8 mouse cellular contexts compared by ENCODE assay signal in genomic region chr13:109776116-109776515, GRCm38 (mm10).
DNase-seq lines count a peak whose midpoint lies in the region; ATAC-seq and TF ChIP-seq lines count a peak whose summit lies in the region.

No protein-coding gene starts in this region.

- H3K9me3 ChIP-seq in forebrain, embryonic 10.5 days, result no peaks in the 10 kb centered on the region
- H3K9me3 ChIP-seq in heart, embryonic 15.5 days (replicated peaks), result no peaks in the 10 kb centered on the region
- H3K9me3 ChIP-seq in liver, embryonic 14.5 days (ENCODE audit: control insufficient read depth, low read length), result no peaks in the 10 kb centered on the region
- H3K9me3 ChIP-seq in neural tube, embryonic 11.5 days (ENCODE audit: control insufficient read depth, low read length), result no peaks in the 10 kb centered on the region
- no peaks in the 10 kb centered on the region for H3K9me3 ChIP-seq in stomach, postnatal 0 days (ENCODE audit: control insufficient read depth, low read length)

- peak; percentile 100 for ATAC-seq in CD4-positive, CD25-positive, alpha-beta regulatory T cell, adult 4 months
- peak; percentile 91 for ATAC-seq in heart, embryonic 15.5 days (replicated peaks; ENCODE audit: insufficient number of reproducible peaks, insufficient read depth, low FRiP score, low read depth)
- ATAC-seq in liver, embryonic 14.5 days (ENCODE audit: insufficient read depth), result peak; percentile 88
- peak; percentile 83 for ATAC-seq in neural tube, embryonic 11.5 days (ENCODE audit: insufficient read depth, low FRiP score, low TSS enrichment)
- ATAC-seq in stomach, postnatal 0 days (ENCODE audit: low FRiP score, low TSS enrichment), result peak; percentile 91

- peak overlapping the region; percentile 66 for H3K4me2 ChIP-seq in heart, embryonic 15.5 days
- peak overlapping the region; percentile 62 for H3K4me2 ChIP-seq in liver, embryonic 14.5 days (ENCODE audit: low read depth)
- H3K4me2 ChIP-seq in neural tube, embryonic 11.5 days (ENCODE audit: low read depth), result peak overlapping the region; percentile 35
- peak overlapping the region; percentile 35 for H3K4me2 ChIP-seq in stomach, postnatal 0 days (replicated peaks; ENCODE audit: low read depth)

- 4% methylated on average over 11 of the region's 11 CpGs for WGBS in forebrain, embryonic 10.5 days
- 4% methylated on average over 11 of the region's 11 CpGs for WGBS in heart, embryonic 15.5 days
- 4% methylated on average over 11 of the region's 11 CpGs for WGBS in liver, embryonic 14.5 days (ENCODE audit: insufficient replicate concordance)
- WGBS in neural tube, embryonic 11.5 days, result 5% methylated on average over 11 of the region's 11 CpGs
- WGBS in stomach, postnatal 0 days, result 4% methylated on average over 11 of the region's 11 CpGs

- no peaks in the 10 kb centered on the region for H3K36me3 ChIP-seq in forebrain, embryonic 10.5 days (replicated peaks)
- H3K36me3 ChIP-seq in heart, embryonic 15.5 days, result no peaks in the 10 kb centered on the region
- peaks cover 7% of the 10 kb centered on the region for H3K36me3 ChIP-seq in liver, embryonic 14.5 days (replicated peaks; ENCODE audit: control insufficient read depth, insufficient read depth, low read depth)
- no peaks in the 10 kb centered on the region for H3K36me3 ChIP-seq in neural tube, embryonic 11.5 days (ENCODE audit: control insufficient read depth, insufficient read depth, low read length)
- H3K36me3 ChIP-seq in stomach, postnatal 0 days (ENCODE audit: control insufficient read depth, insufficient read depth, low read length), result no peaks in the 10 kb centered on the region

- H3K27me3 ChIP-seq in forebrain, embryonic 10.5 days (ENCODE audit: poor library complexity, severe bottlenecking), result no peaks in the 10 kb centered on the region
- H3K27me3 ChIP-seq in heart, embryonic 15.5 days, result no peaks in the 10 kb centered on the region
- H3K27me3 ChIP-seq in liver, embryonic 14.5 days (ENCODE audit: control insufficient read depth, insufficient read depth, low read length), result no peaks in the 10 kb centered on the region
- no peaks in the 10 kb centered on the region for H3K27me3 ChIP-seq in neural tube, embryonic 11.5 days (ENCODE audit: control insufficient read depth, insufficient read depth, low read length)
- no peaks in the 10 kb centered on the region for H3K27me3 ChIP-seq in stomach, postnatal 0 days (ENCODE audit: control insufficient read depth, insufficient read depth, low read length)

- 0 out of 2 replicates have a peak, but pooled peaks have one; percentile 32 for TF ChIP-seq EP300 in liver, embryonic 14.5 days (IDR thresholded peaks at IDR 0.05; ENCODE audit: low read depth)
- no peak for TF ChIP-seq EP300 in stomach, postnatal 0 days (optimal IDR thresholded peaks at IDR 0.05)

- peak; percentile 97 for TF ChIP-seq CTCF in liver, embryonic 14.5 days (IDR thresholded peaks at IDR 0.05; ENCODE audit: low read depth)
- peak; percentile 97 for TF ChIP-seq CTCF in stomach, postnatal 0 days (IDR thresholded peaks at IDR 0.05; ENCODE audit: low read depth)

- peak overlapping the region; percentile 35 for H3K4me3 ChIP-seq in forebrain, embryonic 10.5 days
- peak overlapping the region; percentile 40 for H3K4me3 ChIP-seq in heart, embryonic 15.5 days
- H3K4me3 ChIP-seq in liver, embryonic 14.5 days (ENCODE audit: insufficient read depth in 1 of 2, low read depth in 2 of 2, low read length in 2 of 2), result peak overlapping the region; percentile 15 to 21; a peak in 3 of 4 replicates
- no peak overlapping the region for H3K4me3 ChIP-seq in neural tube, embryonic 11.5 days (ENCODE audit: low read depth, low read length)
- no peak overlapping the region for H3K4me3 ChIP-seq in stomach, postnatal 0 days (ENCODE audit: low read depth, low read length)

- peak overlapping the region; percentile 44; the same call in 1 of the 2 replicates for H3K27ac ChIP-seq in forebrain, embryonic 10.5 days
- H3K27ac ChIP-seq in heart, embryonic 15.5 days, result peak overlapping the region; percentile 86
- H3K27ac ChIP-seq in liver, embryonic 14.5 days, result peak overlapping the region; percentile 67
- H3K27ac ChIP-seq in neural tube, embryonic 11.5 days (ENCODE audit: low read depth, low read length), result no peak overlapping the region
- H3K27ac ChIP-seq in stomach, postnatal 0 days (replicated peaks), result no peak overlapping the region

- DNase-seq in c-Kit-positive CD71-negative TER-119-negative erythroid progenitor cells, embryonic 14.5 days (ENCODE audit: low read depth), result peak; percentile 98
- DNase-seq in forebrain, embryonic 10.5 days (ENCODE audit: extremely low spot score, low spot score), result peak; percentile 89
- peak; percentile 88 to 91 for DNase-seq in kidney, postnatal 25 days
- DNase-seq in liver, embryonic 14.5 days (ENCODE audit: low read depth in 3 of 3, low spot score in 3 of 3), result peak; percentile 86 to 92 (median 90)
- DNase-seq in neural tube, embryonic 11.5 days (ENCODE audit: low spot score), result peak; percentile 91
- DNase-seq in stomach, postnatal 0 days (ENCODE audit: low spot score), result peak; percentile 92

- H3K9ac ChIP-seq in heart, embryonic 15.5 days, result peak overlapping the region; percentile 47
- peak overlapping the region; percentile 45; the same call in 1 of the 2 replicates for H3K9ac ChIP-seq in liver, embryonic 14.5 days (replicated peaks)
- H3K9ac ChIP-seq in neural tube, embryonic 11.5 days (ENCODE audit: low read length), result 0 out of 2 replicates have a peak overlapping the region, but pooled peaks have one; percentile 19
- H3K9ac ChIP-seq in stomach, postnatal 0 days (ENCODE audit: low read length), result no peak overlapping the region

- peaks cover 40% of the 10 kb centered on the region for H3K4me1 ChIP-seq in forebrain, embryonic 10.5 days
- H3K4me1 ChIP-seq in heart, embryonic 15.5 days (replicated peaks), result peaks cover 21% of the 10 kb centered on the region
- peaks cover 2 to 12% of the 10 kb centered on the region in 2 experiments for H3K4me1 ChIP-seq in liver, embryonic 14.5 days (replicated peaks; ENCODE audit: control insufficient read depth in 2 of 2, insufficient read depth in 2 of 2, low read length in 1 of 2)
- H3K4me1 ChIP-seq in neural tube, embryonic 11.5 days (ENCODE audit: control insufficient read depth, insufficient read depth, low read length), result 0 out of 2 replicates have a peak, but pooled peaks cover 5% of the 10 kb centered on the region
- H3K4me1 ChIP-seq in stomach, postnatal 0 days (replicated peaks; ENCODE audit: control insufficient read depth, insufficient read depth), result no peaks in the 10 kb centered on the region

Comparison
In these comparisons a context has a peak if more than half of its experiments do, and no peak if none do; other contexts are left out.
1. H3K27ac ChIP-seq: peak in forebrain, embryonic 10.5 days (single experiment), heart, embryonic 15.5 days (single experiment) and liver, embryonic 14.5 days (single experiment); none in neural tube, embryonic 11.5 days (single experiment) and stomach, postnatal 0 days (single experiment).
2. H3K4me3 ChIP-seq: peak in forebrain, embryonic 10.5 days (single experiment), heart, embryonic 15.5 days (single experiment) and liver, embryonic 14.5 days (2 of 2); none in neural tube, embryonic 11.5 days (single experiment) and stomach, postnatal 0 days (single experiment).
3. Peak in every context shown above with its lines, with median percentiles within 50 percentile points of each other: ATAC-seq, DNase-seq and H3K4me2 ChIP-seq.